Mouse (Mus musculus) inflammation-experienced regulatory T-cells, adult 6 months (primary cell): ENCODE measurements at regions not wholly inside any gene's neighbourhood (a gene's known extent, or its start where the extent isn't known, plus 50 kb on each side); places are given as distances from the start of the nearest gene placed in this dataset.

Experiments used
- ATAC-seq: one replicate; pipeline ENCODE4 v1.8.0; 2017

GRCm38 (mm10) chr10:99468971-99469370 is 205.9 kb downstream of the Dusp6 start:
- no peak for ATAC-seq

GRCm38 (mm10) chr10:99471832-99472497 is 208.9 kb downstream of the Dusp6 start:
- no peak for ATAC-seq

- no peak for ATAC-seq
These were observed 209.8 kb downstream of the Dusp6 start for GRCm38 (mm10) chr10:99472806-99473205.

GRCm38 (mm10) chr10:99473758-99474157 is 210.7 kb downstream of the Dusp6 start:
- no peak for ATAC-seq

GRCm38 (mm10) chr10:99474546-99474945 is 211.5 kb downstream of the Dusp6 start:
- ATAC-seq, result no peak

- no peak for ATAC-seq
These were observed 213.2 kb downstream of the Dusp6 start for GRCm38 (mm10) chr10:99476214-99476613.

GRCm38 (mm10) chr10:99476776-99477175 is 213.7 kb downstream of the Dusp6 start:
- ATAC-seq, result no peak

- ATAC-seq, result no peak
These were observed 217.5 kb downstream of the Dusp6 start for GRCm38 (mm10) chr10:99480573-99480972.

- ATAC-seq, result no peak
These were observed 219.0 kb downstream of the Dusp6 start for GRCm38 (mm10) chr10:99482009-99482408.

- ATAC-seq, result no peak
These were observed 225.4 kb downstream of the Dusp6 start for GRCm38 (mm10) chr10:99488195-99489080.

- no peak for ATAC-seq
These were observed 247.8 kb downstream of the Csl start for GRCm38 (mm10) chr10:99511514-99512237.

GRCm38 (mm10) chr10:99517944-99518343 is 241.5 kb downstream of the Csl start:
- no peak for ATAC-seq

- no peak for ATAC-seq
These were observed 240.0 kb downstream of the Csl start for GRCm38 (mm10) chr10:99519479-99519878.

- ATAC-seq, result no peak
These were observed 235.6 kb downstream of the Csl start for GRCm38 (mm10) chr10:99523817-99524216.

GRCm38 (mm10) chr10:99524273-99525212 is 234.9 kb downstream of the Csl start:
- no peak for ATAC-seq

GRCm38 (mm10) chr10:99526148-99526547 is 233.3 kb downstream of the Csl start:
- ATAC-seq, result no peak

- no peak for ATAC-seq
These were observed 232.9 kb downstream of the Csl start for GRCm38 (mm10) chr10:99526561-99526960.

GRCm38 (mm10) chr10:99531104-99531503 is 228.4 kb downstream of the Csl start:
- no peak for ATAC-seq

GRCm38 (mm10) chr10:99531556-99531955 is 227.9 kb downstream of the Csl start:
- no peak for ATAC-seq

GRCm38 (mm10) chr10:99531992-99532391 is 227.5 kb downstream of the Csl start:
- ATAC-seq, result no peak

GRCm38 (mm10) chr10:99532697-99533119 is 226.8 kb downstream of the Csl start:
- no peak for ATAC-seq

GRCm38 (mm10) chr10:99533468-99533867 is 226.0 kb downstream of the Csl start:
- ATAC-seq, result no peak
